Mouse (Mus musculus) liver, postnatal 0 days (tissue): Measurements from ENCODE around the gene Naa20.

Experiments used
- CTCF ChIP-seq: sonication (generic); IDR thresholded peaks from 2 replicates; pipeline ENCODE4 v1.5.1; 2016; ENCODE audit warnings: antibody characterized with exemption, low read depth
- EP300 ChIP-seq: IDR thresholded peaks from 2 replicates; pipeline ENCODE4 v1.6.1; 2016; ENCODE audit warnings: antibody characterized with exemption, low read depth, mild to moderate bottlenecking

GRCm38 (mm10) chr2:145857864-145858263 is 44.0 kb upstream of the Naa20 start:
- TF ChIP-seq CTCF (no peak), EP300 (no peak)
